Mouse (Mus musculus) stomach, embryonic 16.5 days (tissue): ENCODE measurements at regions not wholly inside any gene's neighbourhood (a gene's known extent, or its start where the extent isn't known, plus 50 kb on each side); places are given as distances from the start of the nearest gene placed in this dataset.

Experiments
- ATAC-seq: fragments of 200-750 bp; cut with Nextera tagmentation; 2 replicates; pipeline ENCODE4 v1.8.0; 2017; ENCODE audit warnings: moderate number of reproducible peaks, moderate TSS enrichment; ENCODE audit not compliant: insufficient read depth, low FRiP score
- H3K27ac ChIP-seq: fragments of 300-500 bp; sonication (generic); 2 replicates; pipeline ENCODE4 v1.5.1; 2014; ENCODE audit warnings: low read length
- H3K27me3 ChIP-seq: fragments of 300-500 bp; sonication (generic); 2 replicates; pipeline ENCODE4 v1.6.1; 2014; ENCODE audit warnings: low read length, control low read depth, mixed read lengths; ENCODE audit not compliant: control insufficient read depth, insufficient read depth
- H3K36me3 ChIP-seq: fragments of 300-500 bp; sonication (generic); 2 replicates; pipeline ENCODE4 v1.6.1; 2014; ENCODE audit warnings: low read length; ENCODE audit not compliant: control insufficient read depth, insufficient read depth
- H3K4me1 ChIP-seq: fragments of 300-500 bp; sonication (generic); 2 replicates; pipeline ENCODE4 v1.6.1; 2014; ENCODE audit warnings: low read length, control low read depth, mixed read lengths; ENCODE audit not compliant: control insufficient read depth, insufficient read depth
- H3K4me2 ChIP-seq: fragments of 300-500 bp; sonication (generic); 2 replicates; pipeline ENCODE4 v1.6.1; 2014; ENCODE audit warnings: low read depth, low read length, mixed read lengths
- H3K4me3 ChIP-seq: fragments of 300-500 bp; sonication (generic); replicated peaks from 2 replicates; pipeline ENCODE4 v1.5.1; 2014; ENCODE audit warnings: mild to moderate bottlenecking, low read length
- H3K9ac ChIP-seq: fragments of 300-500 bp; sonication (generic); 2 replicates; pipeline ENCODE4 v1.6.1; 2014; ENCODE audit warnings: low read length
- H3K9me3 ChIP-seq: fragments of 300-500 bp; sonication (generic); replicated peaks from 2 replicates; pipeline ENCODE4 v1.6.1; 2016; ENCODE audit warnings: low read length, control low read depth; ENCODE audit not compliant: control insufficient read depth
- WGBS: fragments of 180-500 bp; shearing (Covaris S2); extraction: QIAGEN DNeasy Blood & Tissue Kit; methylation state at CpG from one replicate; pipeline ENCODE4 v1.1.7; 2014; 5-methylcytosine and 5-hydroxymethylcytosine counted together

DNA sequence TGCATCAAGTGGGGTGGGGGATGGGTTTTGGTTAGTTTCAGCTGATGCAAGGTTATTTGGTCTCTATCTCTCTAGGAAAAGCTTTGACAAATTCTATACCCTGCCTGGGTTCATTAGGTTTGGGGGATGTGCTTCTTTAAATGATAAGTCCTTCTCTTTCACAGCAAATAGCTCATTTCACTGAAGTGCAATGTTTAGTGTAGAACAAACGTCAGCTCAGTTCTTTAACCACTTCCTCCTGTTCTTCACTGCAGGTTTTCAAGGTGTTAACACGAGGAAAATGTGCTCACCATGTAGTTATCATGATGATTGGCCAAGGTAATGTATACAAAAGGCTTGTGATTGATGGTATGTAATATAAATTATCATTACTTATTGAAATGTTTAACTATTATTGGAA, 659.5 kb upstream of the A1bg start:
- Histone ChIP-seq H3K4me3 (no peak overlapping the region), H3K36me3 (no peaks in the 10 kb centered on the region), H3K9me3 (no peaks in the 10 kb centered on the region), H3K27ac (no peak overlapping the region), H3K9ac (no peak overlapping the region), H3K4me2 (no peak overlapping the region), H3K4me1 (no peaks in the 10 kb centered on the region), H3K27me3 (no peaks in the 10 kb centered on the region)
- no peak for ATAC-seq
- WGBS: 40% methylated on average over 2 of the region's 2 CpGs

- Histone ChIP-seq H3K27ac (no peak overlapping the region), H3K27me3 (no peaks in the 10 kb centered on the region), H3K9ac (no peak overlapping the region), H3K9me3 (no peaks in the 10 kb centered on the region), H3K4me2 (no peak overlapping the region), H3K4me1 (no peaks in the 10 kb centered on the region), H3K4me3 (no peak overlapping the region), H3K36me3 (no peaks in the 10 kb centered on the region)
- ATAC-seq: no peak
These were observed 640.5 kb upstream of the A1bg start for GRCm38 (mm10) chr15:61563347-61563746.

DNA sequence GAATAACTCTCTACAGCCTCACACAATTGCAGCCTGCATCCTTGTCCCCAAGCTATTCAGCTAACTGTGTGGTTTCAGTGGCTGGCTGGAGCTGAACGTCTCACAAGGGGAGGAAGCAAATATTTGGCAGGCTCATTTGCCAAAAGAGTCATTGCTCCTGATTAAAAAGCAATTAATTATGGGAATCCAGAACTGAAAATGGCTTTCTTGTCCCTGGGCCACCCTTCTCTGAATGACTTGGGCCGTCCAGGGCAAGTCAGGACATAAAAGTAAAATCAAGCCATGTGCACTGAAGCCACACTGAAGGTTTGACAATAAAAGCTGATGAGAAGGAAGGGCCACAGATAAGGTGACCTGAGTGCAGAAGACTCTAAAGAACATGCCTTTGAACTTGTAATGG, 639.4 kb upstream of the A1bg start:
- Histone ChIP-seq H3K4me3 (no peak overlapping the region), H3K9ac (no peak overlapping the region), H3K27ac (no peak overlapping the region), H3K9me3 (no peaks in the 10 kb centered on the region), H3K36me3 (no peaks in the 10 kb centered on the region), H3K4me1 (no peaks in the 10 kb centered on the region), H3K27me3 (no peaks in the 10 kb centered on the region), H3K4me2 (no peak overlapping the region)
- 26% methylated on average over 2 of the region's 2 CpGs for WGBS
- no peak for ATAC-seq

DNA sequence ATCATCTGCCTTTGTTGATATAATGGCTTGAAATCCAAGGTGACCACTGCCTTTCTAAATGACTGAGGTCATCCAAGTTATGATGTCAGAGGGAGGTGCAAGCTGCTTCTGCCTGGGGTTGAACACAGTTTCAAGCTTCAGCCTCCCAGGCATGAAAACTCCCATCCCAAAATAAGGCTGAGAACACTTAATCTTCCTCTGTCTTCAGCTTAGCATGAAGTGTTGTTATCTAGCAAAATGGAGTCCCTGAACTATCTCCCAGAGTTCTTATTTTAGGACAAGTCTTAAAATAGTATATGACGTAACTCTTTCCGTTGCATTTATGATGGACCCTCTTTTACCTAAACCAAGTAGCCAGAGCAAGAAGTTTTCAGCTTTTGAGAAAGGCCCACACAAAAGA, 631.1 kb upstream of the A1bg start:
- H3K4me2 ChIP-seq: no peak overlapping the region

DNA sequence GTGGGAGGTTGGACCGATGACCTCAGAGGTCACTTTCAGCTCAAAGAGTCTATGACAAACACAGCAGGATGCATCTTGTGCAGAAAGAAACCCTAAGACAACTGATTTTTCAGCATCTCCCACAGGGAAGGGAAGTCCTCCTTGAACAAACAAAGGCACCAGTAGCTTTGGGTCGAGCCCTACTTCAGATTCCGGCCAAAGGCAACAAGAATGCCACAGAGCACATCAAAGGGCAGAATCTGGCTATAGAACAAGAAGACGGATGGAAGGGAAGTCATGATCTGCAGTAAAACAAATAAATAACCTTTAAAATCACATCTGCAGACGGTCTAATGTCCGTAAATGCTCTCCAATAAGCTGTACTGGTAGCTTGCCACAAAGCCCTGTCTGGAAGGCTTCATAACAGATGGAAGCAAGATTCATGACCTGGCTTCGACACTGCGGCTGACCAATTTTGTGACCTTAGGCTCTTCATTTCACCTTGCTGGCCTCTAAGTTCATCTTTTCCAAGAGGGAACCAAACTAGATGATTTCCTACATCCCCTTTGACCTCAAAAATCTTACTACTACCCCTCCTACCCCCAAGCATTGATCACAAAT, 630.4 kb upstream of the A1bg start:
- Histone ChIP-seq H3K36me3 (no peaks in the 10 kb centered on the region), H3K9me3 (no peaks in the 10 kb centered on the region), H3K4me1 (no peaks in the 10 kb centered on the region), H3K9ac (no peak overlapping the region), H3K27me3 (no peaks in the 10 kb centered on the region), H3K4me2 (no peak overlapping the region), H3K4me3 (no peak overlapping the region), H3K27ac (no peak overlapping the region)
- 60% methylated on average over 8 of the region's 8 CpGs for WGBS
- no peak for ATAC-seq

More for the DNA sequence above, 631.1 kb upstream of the A1bg start:
- Histone ChIP-seq H3K9me3 (no peaks in the 10 kb centered on the region), H3K27ac (no peak overlapping the region), H3K4me1 (no peaks in the 10 kb centered on the region), H3K4me3 (no peak overlapping the region), H3K36me3 (no peaks in the 10 kb centered on the region), H3K9ac (no peak overlapping the region), H3K27me3 (no peaks in the 10 kb centered on the region)
- WGBS: 91% methylated on average over 2 of the region's 2 CpGs
- ATAC-seq: no peak

DNA sequence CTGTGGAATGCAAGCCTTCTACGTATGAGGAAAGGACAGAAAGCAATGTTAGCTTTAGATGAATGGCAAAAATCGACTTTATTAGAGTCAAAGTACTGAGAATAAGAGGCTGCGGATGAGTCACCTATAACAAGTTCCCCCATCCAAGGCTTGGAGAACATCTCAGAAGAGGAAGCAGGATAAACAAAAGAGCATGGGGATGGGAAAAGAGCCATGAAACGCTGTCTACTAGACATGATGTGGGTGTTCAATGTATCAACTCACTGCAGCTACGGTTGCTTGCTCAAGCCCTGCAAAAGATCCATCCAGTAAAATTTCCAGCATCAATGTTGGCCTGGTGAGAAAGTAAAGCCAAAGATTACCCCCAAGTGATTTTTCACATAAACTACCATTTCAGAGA, 628.4 kb upstream of the A1bg start:
- no peak for ATAC-seq
- Histone ChIP-seq H3K4me2 (no peak overlapping the region), H3K27ac (no peak overlapping the region), H3K36me3 (no peaks in the 10 kb centered on the region), H3K9ac (no peak overlapping the region), H3K4me1 (no peaks in the 10 kb centered on the region), H3K27me3 (no peaks in the 10 kb centered on the region), H3K9me3 (no peaks in the 10 kb centered on the region), H3K4me3 (no peak overlapping the region)
- WGBS: 82% methylated on average over 5 of the region's 5 CpGs

DNA sequence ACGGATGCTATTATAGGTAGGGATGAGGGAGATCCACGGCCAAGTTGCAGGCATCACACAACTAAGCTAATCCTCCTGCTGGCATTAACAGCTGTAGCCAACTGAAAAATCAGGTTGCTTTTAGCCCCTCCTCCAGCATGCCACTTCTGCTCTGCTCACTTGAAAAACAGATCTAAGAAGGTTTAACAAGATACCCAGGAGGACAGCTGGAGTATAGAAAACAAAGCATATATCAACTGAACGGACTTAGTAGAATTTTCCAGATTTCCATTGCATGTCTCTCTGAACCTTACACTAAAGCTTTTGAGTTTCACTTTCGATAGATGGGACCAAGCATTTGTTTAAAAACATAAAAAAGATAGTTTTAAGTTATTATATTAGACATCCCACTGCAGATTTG, 625.6 kb upstream of the A1bg start:
- H3K4me3 ChIP-seq: no peak overlapping the region
- H3K27me3 ChIP-seq: no peaks in the 10 kb centered on the region
- H3K36me3 ChIP-seq: no peaks in the 10 kb centered on the region
- WGBS: 46% methylated on average over 4 of the region's 4 CpGs
- ATAC-seq: no peak
- no peaks in the 10 kb centered on the region for H3K4me1 ChIP-seq
- H3K4me2 ChIP-seq: no peak overlapping the region
- H3K9ac ChIP-seq: no peak overlapping the region
- no peak overlapping the region for H3K27ac ChIP-seq
- H3K9me3 ChIP-seq: no peaks in the 10 kb centered on the region

DNA sequence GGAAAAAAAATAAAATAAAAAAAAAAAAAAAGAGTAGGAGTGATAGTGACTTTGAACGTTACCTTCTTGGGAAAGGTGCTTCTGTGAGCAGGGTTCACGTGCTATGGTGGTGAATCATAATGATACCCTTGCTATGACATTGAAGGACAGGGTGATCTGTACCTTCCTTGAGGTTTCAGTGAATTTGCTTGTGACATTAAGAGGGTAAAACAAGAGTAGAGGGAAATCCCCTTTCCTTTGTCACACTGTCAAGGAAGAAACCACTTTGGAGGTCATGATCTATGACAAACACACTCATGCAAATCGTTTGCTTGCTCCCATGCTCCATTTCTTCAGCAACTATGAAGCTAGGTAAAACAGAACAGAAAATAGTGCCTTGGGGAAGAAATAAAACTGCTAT, 623.8 kb upstream of the A1bg start:
- 70% methylated on average over 3 of the region's 3 CpGs for WGBS
- no peak overlapping the region for H3K4me2 ChIP-seq
- ATAC-seq: no peak
- no peaks in the 10 kb centered on the region for H3K27me3 ChIP-seq
- H3K4me1 ChIP-seq: 0 out of 2 replicates have a peak, but pooled peaks cover 2% of the 10 kb centered on the region
- no peak overlapping the region for H3K9ac ChIP-seq
- H3K4me3 ChIP-seq: no peak overlapping the region
- H3K9me3 ChIP-seq: no peaks in the 10 kb centered on the region
- H3K36me3 ChIP-seq: no peaks in the 10 kb centered on the region
- H3K27ac ChIP-seq: no peak overlapping the region

DNA sequence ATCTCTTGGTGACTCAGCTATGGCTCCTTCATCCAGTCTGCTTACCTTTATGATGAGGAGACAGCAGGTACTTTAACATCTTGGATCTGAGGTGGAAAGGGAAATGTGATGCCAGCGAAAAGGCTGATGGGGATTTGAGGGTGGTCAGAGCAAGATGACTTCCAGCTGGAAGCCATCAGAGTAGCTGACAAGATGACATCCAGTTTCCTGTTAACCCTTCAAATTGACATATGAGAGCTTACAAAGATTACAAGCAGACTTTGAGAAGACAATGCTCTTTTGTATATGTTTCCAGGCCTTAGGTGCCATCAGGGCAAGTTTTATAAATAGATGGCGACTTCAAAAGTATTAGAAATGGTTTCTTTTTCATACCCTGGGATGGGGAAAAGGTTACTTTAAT, 621.3 kb upstream of the A1bg start:
- H3K4me2 ChIP-seq: no peak overlapping the region
- no peak overlapping the region for H3K27ac ChIP-seq
- no peak for ATAC-seq
- WGBS: 37% methylated on average over 2 of the region's 2 CpGs
- no peaks in the 10 kb centered on the region for H3K36me3 ChIP-seq
- no peak overlapping the region for H3K4me3 ChIP-seq
- H3K9ac ChIP-seq: no peak overlapping the region
- H3K4me1 ChIP-seq: 0 out of 2 replicates have a peak, but pooled peaks cover 3% of the 10 kb centered on the region
- H3K9me3 ChIP-seq: no peaks in the 10 kb centered on the region
- H3K27me3 ChIP-seq: no peaks in the 10 kb centered on the region

- ATAC-seq: no peak
- WGBS: 63% methylated on average over 4 of the region's 4 CpGs
- 0 out of 2 replicates have a peak, but pooled peaks cover 3% of the 10 kb centered on the region for H3K4me1 ChIP-seq
These were observed 618.8 kb upstream of the A1bg start for GRCm38 (mm10) chr15:61541643-61542042.

More at GRCm38 (mm10) chr15:61541643-61542042, 618.8 kb upstream of the A1bg start:
- H3K27me3 ChIP-seq: no peaks in the 10 kb centered on the region
- no peaks in the 10 kb centered on the region for H3K36me3 ChIP-seq
- no peaks in the 10 kb centered on the region for H3K9me3 ChIP-seq
- no peak overlapping the region for H3K4me2 ChIP-seq
- H3K4me3 ChIP-seq: no peak overlapping the region
- H3K27ac ChIP-seq: no peak overlapping the region
- no peak overlapping the region for H3K9ac ChIP-seq
